Mouse (Mus musculus) intestine, embryonic 14.5 days (tissue): ENCODE results near the gene Sec62. TPM values are rescaled to one million over a fixed set of nuclear protein-coding genes. Genes with fewer than 3 reads are reported as not detected.
"Not testable (repeated sequence)": the region's sequence is repeated elsewhere in the genome, so short reads cannot be mapped to it uniquely, and the experiment has no call there.

Source experiments
- ATAC-seq: fragments of 200-750 bp; cut with Nextera tagmentation; replicated peaks from 2 replicates; pipeline ENCODE4 v1.8.0; 2017; ENCODE audit warnings: low read depth, moderate number of reproducible peaks, moderate TSS enrichment, moderate library complexity; ENCODE audit not compliant: low FRiP score, low TSS enrichment
- DNase-seq: peaks from one replicate; pipeline ENCODE4 v3.0.0-alpha.2; 2018; ENCODE audit warnings: low spot score
- H3K27ac ChIP-seq: fragments of 300-500 bp; sonication (generic); 2 replicates; pipeline ENCODE4 v1.5.1; 2014; ENCODE audit warnings: low read depth, mild to moderate bottlenecking, control low read depth
- H3K27me3 ChIP-seq: fragments of 300-500 bp; sonication (generic); replicated peaks from 2 replicates; pipeline ENCODE4 v1.6.1; 2014; ENCODE audit warnings: low read length, control low read depth; ENCODE audit not compliant: control insufficient read depth, insufficient read depth
- H3K36me3 ChIP-seq: fragments of 300-500 bp; sonication (generic); 2 replicates; pipeline ENCODE4 v1.6.1; 2014; ENCODE audit warnings: low read length, control low read depth; ENCODE audit not compliant: control insufficient read depth, insufficient read depth
- H3K4me1 ChIP-seq: fragments of 300-500 bp; sonication (generic); replicated peaks from 2 replicates; pipeline ENCODE4 v1.6.1; 2014; ENCODE audit warnings: low read length, control low read depth, mixed read lengths; ENCODE audit not compliant: control insufficient read depth, insufficient read depth
- H3K4me2 ChIP-seq: fragments of 300-500 bp; sonication (generic); 2 replicates; pipeline ENCODE4 v1.6.1; 2014; ENCODE audit warnings: low read length
- H3K4me3 ChIP-seq: fragments of 300-500 bp; sonication (generic); 2 replicates; pipeline ENCODE4 v1.5.1; 2014; ENCODE audit warnings: low read depth, low read length, control low read depth, mixed read lengths
- H3K9ac ChIP-seq: fragments of 300-500 bp; sonication (generic); 2 replicates; pipeline ENCODE4 v1.6.1; 2014; ENCODE audit warnings: mild to moderate bottlenecking, low read length
- H3K9me3 ChIP-seq: fragments of 300-500 bp; sonication (generic); 2 replicates; pipeline ENCODE4 v1.6.1; 2016; ENCODE audit warnings: low read length, control low read depth; ENCODE audit not compliant: control insufficient read depth
- WGBS: fragments of 180-500 bp; shearing (Covaris S2); extraction: QIAGEN DNeasy Blood & Tissue Kit; methylation state at CpG from one replicate; pipeline ENCODE4 v1.1.7; 2014; 5-methylcytosine and 5-hydroxymethylcytosine counted together
- polyA plus RNA-seq: library from polyadenylated mRNA; unstranded; fragments of >200 nt; fragmentation: Nextera tagmentation; extraction: Ambion mirVana; gene quantifications from 2 replicates; pipeline ENCODE4 v1.2.1, GENCODE M21; 2014

Gene Sec62
- polyA plus RNA-seq, 1 experiment from 2014 or later, result 76.5 TPM

DNA sequence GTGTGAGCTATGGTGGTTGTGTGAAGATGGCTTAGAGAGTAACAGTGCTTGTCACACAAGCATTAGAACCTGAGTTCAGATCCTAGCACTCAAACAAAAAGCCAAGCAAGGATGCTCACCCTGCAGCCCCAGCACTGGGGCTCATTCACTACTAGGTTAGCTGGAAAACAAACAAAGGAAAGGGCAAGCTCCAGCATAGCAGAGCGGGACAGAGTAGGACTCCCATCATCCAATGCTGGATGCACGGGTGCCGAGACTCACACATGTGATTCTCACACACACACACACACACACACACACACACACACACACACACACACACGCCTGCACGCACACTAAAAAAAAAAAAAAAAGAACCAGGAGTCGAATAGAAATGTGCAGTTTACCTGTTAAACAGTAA lies 58.7 kb downstream of the Sec62 start:
- 63% methylated on average over 6 of the region's 6 CpGs for WGBS
- H3K9me3 ChIP-seq, result no peaks in the 10 kb centered on the region
- no peak overlapping the region for H3K27ac ChIP-seq
- no peak overlapping the region for H3K4me2 ChIP-seq
- H3K27me3 ChIP-seq, result peaks cover 10% of the 10 kb centered on the region; the same call in 1 of the 2 replicates
- H3K36me3 ChIP-seq, result no peaks in the 10 kb centered on the region
- H3K4me1 ChIP-seq, result no peaks in the 10 kb centered on the region
- DNase-seq, result no peak
- no peak for ATAC-seq
- H3K9ac ChIP-seq, result no peak overlapping the region
- no peak overlapping the region for H3K4me3 ChIP-seq

DNA sequence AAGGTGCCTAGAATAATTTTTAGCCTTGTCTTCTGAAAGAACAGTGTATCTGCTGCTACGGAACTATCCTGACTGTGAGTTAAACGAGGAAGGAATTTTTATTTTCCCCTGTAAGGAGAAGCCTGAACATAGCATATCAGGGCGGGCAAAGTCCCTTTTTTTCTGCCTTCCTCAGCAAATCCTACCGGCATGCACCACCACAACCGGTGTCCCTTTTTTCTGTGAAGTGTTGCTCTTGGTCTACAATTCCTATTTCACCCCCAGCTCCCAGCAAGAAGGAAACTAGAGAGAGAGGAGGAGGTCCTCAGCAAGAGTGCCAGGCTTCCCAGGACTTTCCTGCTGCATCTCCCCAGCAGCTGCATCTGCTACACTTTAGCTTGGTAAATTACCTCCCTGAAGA lies 60.9 kb downstream of the Sec62 start:
- DNase-seq (no peak), ATAC-seq (no peak)
- H3K36me3 ChIP-seq, result no peaks in the 10 kb centered on the region
- peaks cover 16% of the 10 kb centered on the region; the same call in 1 of the 2 replicates for H3K27me3 ChIP-seq
- H3K4me2 ChIP-seq, result no peak overlapping the region
- H3K9me3 ChIP-seq, result no peaks in the 10 kb centered on the region
- WGBS, result 73% methylated on average over 5 of the region's 5 CpGs
- no peak overlapping the region for H3K4me3 ChIP-seq
- H3K4me1 ChIP-seq, result no peaks in the 10 kb centered on the region
- H3K9ac ChIP-seq, result no peak overlapping the region
- H3K27ac ChIP-seq, result no peak overlapping the region

DNA sequence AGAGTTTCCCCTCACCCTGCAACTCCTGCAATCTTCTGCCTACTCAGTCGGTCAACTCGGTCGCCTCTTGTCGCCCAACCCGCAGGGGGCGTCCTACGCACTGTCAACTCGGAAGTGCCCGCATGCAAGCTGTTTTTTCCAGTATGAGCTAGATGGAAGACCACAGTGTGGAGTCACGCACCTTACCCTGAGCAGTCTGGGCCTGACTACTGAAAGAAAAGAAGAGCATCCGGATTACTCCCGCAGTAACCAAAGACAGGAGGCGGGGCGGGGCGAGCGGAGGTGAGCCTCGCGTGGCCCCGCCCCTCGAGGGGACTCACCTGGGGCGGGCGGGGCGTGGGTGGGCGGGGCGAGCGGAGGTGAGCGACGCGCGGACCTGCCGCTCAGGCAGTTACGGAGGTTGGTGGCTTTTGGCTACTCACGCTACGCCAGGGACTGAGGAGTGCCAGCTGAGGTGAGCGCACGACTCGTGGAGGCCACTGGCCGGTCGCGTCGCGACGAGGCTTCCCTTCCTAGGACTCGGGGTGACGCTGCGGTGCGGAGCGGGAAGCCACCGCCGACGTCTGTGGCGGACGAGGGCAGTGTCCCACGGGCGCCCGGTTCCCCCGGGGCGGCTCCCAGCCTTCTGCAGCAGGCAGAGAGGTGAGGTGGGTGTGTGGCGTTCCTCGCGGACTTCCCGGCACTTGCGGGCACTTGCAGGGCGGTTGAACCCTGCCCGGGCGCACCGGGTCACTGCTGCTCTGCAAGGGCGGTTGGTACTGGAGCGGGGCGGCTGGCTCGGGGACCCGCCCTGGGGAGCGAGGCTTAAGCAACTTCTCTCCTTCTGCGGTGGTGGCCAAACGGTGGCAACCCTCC lies 63.2 kb downstream of the Sec62 start, which contains the start of gene Gpr160:
Gpr160 (plus strand) TSS at position 347 of the 855 bp plus-strand sequence.
- Histone ChIP-seq H3K4me1 (no peaks in the 10 kb centered on the region), H3K27me3 (peaks cover 16% of the 10 kb centered on the region; the same call in 1 of the 2 replicates), H3K9ac (peak within 1 kb of the TSS; percentile 59), H3K4me3 (peak within 1 kb of the TSS; percentile 59), H3K4me2 (peak within 1 kb of the TSS; percentile 100), H3K36me3 (no peaks in the 10 kb centered on the region), H3K9me3 (no peaks in the 10 kb centered on the region), H3K27ac (no peak within 1 kb of the TSS)
- WGBS, result under 1% methylated on average over 74 of the region's 75 CpGs
- DNase-seq (peak; percentile 79), ATAC-seq (peak; percentile 95)

DNA sequence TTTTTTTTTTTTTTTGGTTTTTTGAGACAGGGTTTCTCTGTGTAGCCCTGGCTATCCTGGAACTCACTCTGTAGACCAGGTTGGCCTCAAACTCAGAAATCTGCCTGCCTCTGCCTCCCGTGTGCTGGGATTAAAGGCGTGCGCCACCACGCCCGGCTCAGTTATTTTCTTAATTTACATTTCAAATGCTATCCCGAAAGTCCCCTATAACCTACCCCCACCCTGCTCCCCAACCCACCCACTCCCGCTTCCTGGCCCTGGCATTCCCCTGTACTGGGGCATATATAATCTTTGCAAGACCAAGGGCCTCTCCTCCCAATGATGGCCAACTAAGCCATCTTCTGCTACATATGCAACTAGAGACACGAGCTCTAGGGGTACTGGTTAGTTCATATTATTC lies 66.9 kb downstream of the Sec62 start:
- H3K4me3 ChIP-seq, H3K9ac ChIP-seq, H3K36me3 ChIP-seq, H3K9me3 ChIP-seq, ATAC-seq, H3K4me2 ChIP-seq, DNase-seq, H3K4me1 ChIP-seq, H3K27ac ChIP-seq: not testable (repeated sequence)
- WGBS, result 91% methylated on average over 8 of the region's 8 CpGs
- H3K27me3 ChIP-seq, result peaks cover 12% of the 10 kb centered on the region; the same call in 1 of the 2 replicates

DNA sequence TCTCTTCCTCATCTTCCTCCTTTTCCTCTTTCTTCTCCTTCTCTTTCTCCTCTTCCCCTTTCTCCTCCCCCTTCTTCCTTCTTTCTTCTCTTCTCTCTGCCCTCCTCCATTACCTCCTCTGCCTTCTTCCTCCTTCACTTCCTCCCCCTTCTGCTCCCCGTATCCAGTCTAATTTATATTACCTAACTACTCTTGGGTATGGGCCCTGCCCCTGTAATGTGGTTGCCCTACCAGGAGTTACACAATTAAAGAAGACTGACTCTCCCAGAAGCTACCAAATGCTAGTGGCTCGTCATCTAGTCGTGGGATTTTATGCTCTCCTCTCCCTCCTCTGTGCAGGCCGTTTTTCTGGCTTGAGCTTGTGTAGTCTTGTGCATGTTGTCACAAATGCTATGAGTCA lies 68.0 kb downstream of the Sec62 start:
- no peak overlapping the region for H3K4me3 ChIP-seq
- H3K27me3 ChIP-seq, result peaks cover 12% of the 10 kb centered on the region; the same call in 1 of the 2 replicates
- no peak overlapping the region for H3K27ac ChIP-seq
- H3K36me3 ChIP-seq, result no peaks in the 10 kb centered on the region
- H3K4me2 ChIP-seq, result no peak overlapping the region
- no peaks in the 10 kb centered on the region for H3K4me1 ChIP-seq
- 86% methylated on average over 4 of the region's 4 CpGs for WGBS
- ATAC-seq (no peak), DNase-seq (no peak)
- H3K9ac ChIP-seq, result no peak overlapping the region
- H3K9me3 ChIP-seq, result no peaks in the 10 kb centered on the region

DNA sequence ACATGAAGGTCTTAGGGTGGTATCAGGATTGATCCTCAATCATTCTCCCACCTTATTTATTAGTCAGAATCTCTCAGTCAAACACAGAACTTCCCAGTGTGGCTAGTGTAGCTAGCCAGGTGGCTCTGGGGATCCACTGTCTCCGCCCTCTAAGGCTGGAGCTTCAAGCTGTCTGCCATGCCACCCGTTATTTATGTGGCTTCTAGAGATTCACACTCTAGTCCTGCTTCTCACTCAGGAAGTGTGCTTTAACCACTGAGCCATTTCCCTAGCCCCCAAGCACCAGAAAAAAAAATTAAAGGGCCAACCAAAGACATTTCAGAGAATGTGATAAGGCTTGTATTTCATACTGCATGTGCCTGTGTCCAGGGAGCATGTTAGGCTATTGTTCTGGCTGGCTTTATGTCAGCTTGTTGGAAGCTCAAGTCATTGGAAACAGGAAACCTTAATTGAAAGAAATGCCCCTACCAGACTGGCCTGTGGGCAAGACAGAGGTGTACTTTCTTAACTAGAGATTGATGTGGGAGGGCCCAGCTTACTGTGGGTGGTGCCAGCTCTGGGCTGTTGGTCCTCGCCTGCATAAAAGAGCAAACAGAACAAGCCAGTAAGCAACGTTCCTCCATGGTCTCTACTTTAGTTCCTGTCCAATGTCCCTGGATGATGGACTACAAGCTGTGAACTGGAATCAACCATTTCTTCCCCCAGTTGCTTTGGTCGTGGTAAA lies 71.2 kb downstream of the Sec62 start:
- no peak overlapping the region for H3K4me2 ChIP-seq
- no peak for ATAC-seq
- no peaks in the 10 kb centered on the region for H3K27me3 ChIP-seq
- H3K36me3 ChIP-seq, result no peaks in the 10 kb centered on the region
- no peak for DNase-seq
- no peaks in the 10 kb centered on the region for H3K9me3 ChIP-seq
- no peak overlapping the region for H3K27ac ChIP-seq
- WGBS, result 64% methylated on average over 5 of the region's 5 CpGs
- H3K9ac ChIP-seq, result no peak overlapping the region
- H3K4me3 ChIP-seq, result no peak overlapping the region
- no peaks in the 10 kb centered on the region for H3K4me1 ChIP-seq

DNA sequence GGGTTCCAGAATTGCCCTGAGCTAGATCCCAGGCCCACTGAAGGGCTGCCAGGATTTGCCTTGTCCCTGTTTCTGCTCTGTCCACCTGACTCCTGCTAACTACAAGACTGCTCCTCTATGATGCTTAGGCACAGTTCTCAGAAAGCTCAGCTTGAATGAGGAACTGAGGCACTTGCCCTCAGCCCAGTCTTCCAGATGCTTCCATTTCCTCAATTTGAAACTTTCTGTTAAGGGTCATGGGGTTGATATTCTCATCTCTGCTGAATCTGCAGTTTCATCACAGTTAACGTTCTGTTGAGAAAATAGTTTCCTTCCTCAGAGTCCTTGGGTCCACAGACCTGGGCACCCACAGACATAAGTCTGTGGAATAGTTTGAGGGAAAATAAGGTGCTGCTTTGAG lies 72.0 kb downstream of the Sec62 start:
- 63% methylated on average over 1 of the region's 1 CpGs for WGBS
- DNase-seq, result no peak
- H3K27ac ChIP-seq, result no peak overlapping the region
- no peaks in the 10 kb centered on the region for H3K4me1 ChIP-seq
- no peak overlapping the region for H3K4me3 ChIP-seq
- H3K27me3 ChIP-seq, result no peaks in the 10 kb centered on the region
- H3K9ac ChIP-seq, result no peak overlapping the region
- ATAC-seq, result no peak
- H3K4me2 ChIP-seq, result no peak overlapping the region
- H3K36me3 ChIP-seq, result no peaks in the 10 kb centered on the region
- H3K9me3 ChIP-seq, result no peaks in the 10 kb centered on the region

DNA sequence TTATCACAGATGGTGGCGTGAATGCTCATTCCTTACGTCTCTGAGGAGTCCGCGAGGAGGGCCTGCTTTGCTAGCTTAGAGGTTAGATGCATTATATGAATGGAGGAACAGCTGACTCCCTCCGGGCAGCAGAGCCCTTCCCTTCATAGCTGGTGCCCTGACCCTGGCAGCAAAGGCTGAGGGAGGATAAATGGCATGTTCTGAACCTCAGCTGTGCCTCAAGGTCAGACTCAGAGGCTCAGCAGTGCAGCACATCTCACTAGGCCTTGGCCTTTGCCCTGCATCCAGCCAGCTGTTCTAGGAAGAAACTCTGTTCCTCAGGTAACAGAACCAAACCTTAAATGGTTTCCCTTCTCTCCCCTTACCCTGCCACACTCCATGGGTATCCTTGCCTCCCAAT lies 75.5 kb downstream of the Sec62 start:
- H3K27me3 ChIP-seq, result no peaks in the 10 kb centered on the region
- no peak for ATAC-seq
- 71% methylated on average over 5 of the region's 5 CpGs for WGBS

More for the DNA sequence above, 75.5 kb downstream of the Sec62 start:
- no peak overlapping the region for H3K27ac ChIP-seq
- no peak overlapping the region for H3K4me3 ChIP-seq
- H3K4me1 ChIP-seq, result no peaks in the 10 kb centered on the region
- no peak overlapping the region for H3K9ac ChIP-seq
- H3K9me3 ChIP-seq, result no peaks in the 10 kb centered on the region
- H3K36me3 ChIP-seq, result no peaks in the 10 kb centered on the region
- no peak for DNase-seq
- no peak overlapping the region for H3K4me2 ChIP-seq
